Mouse (Mus musculus) midbrain, embryonic 11.5 days (tissue): Measurements from ENCODE around the gene Tmprss11a. TPM values are rescaled to one million over a fixed set of nuclear protein-coding genes. Genes with fewer than 3 reads are reported as not detected.

Experiments used
- ATAC-seq: fragments of 200-750 bp; cut with Nextera tagmentation; 2 replicates; pipeline ENCODE4 v1.8.0; 2017; ENCODE audit warnings: moderate TSS enrichment, moderate library complexity; ENCODE audit not compliant: low FRiP score
- DNase-seq: peaks from one replicate; pipeline ENCODE4 v3.0.0; 2015; ENCODE audit warnings: low spot score; ENCODE audit errors: missing footprints
- H3K27ac ChIP-seq: fragments of 300-500 bp; sonication (generic); 2 replicates; pipeline ENCODE4 v1.5.1; 2014; ENCODE audit warnings: low read depth, low read length
- H3K27me3 ChIP-seq: fragments of 300-500 bp; sonication (generic); 2 replicates; pipeline ENCODE4 v1.6.1; 2014; ENCODE audit warnings: mild to moderate bottlenecking, low read length, moderate library complexity, mixed read lengths; ENCODE audit not compliant: control insufficient read depth, insufficient read depth
- H3K36me3 ChIP-seq: fragments of 300-500 bp; sonication (generic); 2 replicates; pipeline ENCODE4 v1.6.1; 2014; ENCODE audit warnings: mild to moderate bottlenecking, low read length, moderate library complexity, mixed read lengths; ENCODE audit not compliant: control insufficient read depth, insufficient read depth
- H3K4me1 ChIP-seq: fragments of 300-500 bp; sonication (generic); 2 replicates; pipeline ENCODE4 v1.6.1; 2014; ENCODE audit warnings: low read length; ENCODE audit not compliant: control insufficient read depth, insufficient read depth
- H3K4me2 ChIP-seq: fragments of 300-500 bp; sonication (generic); 2 replicates; pipeline ENCODE4 v1.6.1; 2014; ENCODE audit warnings: mild to moderate bottlenecking, moderate library complexity
- H3K4me3 ChIP-seq: fragments of 300-500 bp; sonication (generic); 2 replicates; pipeline ENCODE4 v1.5.1; 2014; ENCODE audit warnings: low read depth, low read length
- H3K9ac ChIP-seq: fragments of 300-500 bp; sonication (generic); 2 replicates; pipeline ENCODE4 v1.6.1; 2014; ENCODE audit warnings: low read length
- H3K9me3 ChIP-seq: fragments of 300-500 bp; sonication (generic); 2 replicates; pipeline ENCODE4 v1.6.1; 2016; ENCODE audit warnings: low read length; ENCODE audit not compliant: control insufficient read depth
- WGBS: fragments of 180-500 bp; shearing (Covaris S2); extraction: QIAGEN DNeasy Blood & Tissue Kit; methylation state at CpG from one replicate; pipeline ENCODE4 v1.1.7; 2014; 5-methylcytosine and 5-hydroxymethylcytosine counted together
- polyA plus RNA-seq: library from polyadenylated mRNA; unstranded; fragments of >200 nt; fragmentation: Nextera tagmentation; extraction: Ambion mirVana; gene quantifications from 2 replicates; pipeline ENCODE4 v1.2.1, GENCODE M21; 2014

Tmprss11a gene
- polyA plus RNA-seq, 1 experiment from 2014 or later = not detected

DNA sequence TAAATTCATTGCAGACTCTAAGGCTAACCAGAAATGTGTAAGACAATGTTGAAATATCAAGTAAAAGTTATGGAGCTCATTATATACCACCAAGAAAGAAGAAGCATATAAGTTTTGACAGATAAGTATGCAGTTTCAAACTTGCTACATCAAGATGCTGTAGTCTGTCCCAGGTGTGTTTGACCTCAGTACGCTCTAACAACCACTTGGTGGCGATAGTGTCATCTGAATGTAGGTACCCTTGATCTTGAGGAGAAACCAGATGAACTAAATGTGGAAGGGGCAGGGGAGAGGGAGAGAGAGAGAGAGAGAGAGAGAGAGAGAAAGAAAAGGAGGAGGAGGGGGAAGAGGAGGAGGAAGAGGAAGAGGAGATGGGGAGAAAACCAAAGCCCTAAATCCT lies 36.1 kb downstream of the Tmprss11a start:
- Histone ChIP-seq H3K27ac (no peak overlapping the region), H3K9me3 (no peaks in the 10 kb centered on the region), H3K4me2 (no peak overlapping the region), H3K9ac (no peak overlapping the region), H3K4me3 (no peak overlapping the region), H3K27me3 (no peaks in the 10 kb centered on the region), H3K4me1 (no peaks in the 10 kb centered on the region), H3K36me3 (no peaks in the 10 kb centered on the region)
- ATAC-seq (peak; percentile 85), DNase-seq (peak; percentile 84)
- 6% methylated on average over 2 of the region's 2 CpGs for WGBS

DNA sequence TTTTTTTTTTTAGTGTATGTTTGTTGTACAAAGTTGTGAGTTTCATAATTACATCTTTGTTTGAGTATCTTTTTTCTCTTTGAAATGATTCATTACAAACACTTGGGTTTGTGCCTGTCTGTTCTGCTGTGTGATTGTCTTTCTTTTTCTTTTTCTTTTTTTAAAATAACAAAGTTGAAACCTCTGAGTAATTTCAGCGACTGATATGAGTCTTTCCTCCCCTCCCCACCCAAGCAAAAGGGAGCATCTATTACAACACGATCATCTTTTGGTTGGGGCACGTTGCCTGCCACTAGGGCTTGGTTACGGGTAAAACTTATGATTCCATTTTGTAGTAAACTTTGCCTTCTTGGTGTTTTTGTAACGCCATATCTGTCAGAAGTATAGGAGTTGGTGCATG lies 37.7 kb downstream of the Tmprss11a start:
- WGBS = 77% methylated on average over 5 of the region's 5 CpGs

DNA sequence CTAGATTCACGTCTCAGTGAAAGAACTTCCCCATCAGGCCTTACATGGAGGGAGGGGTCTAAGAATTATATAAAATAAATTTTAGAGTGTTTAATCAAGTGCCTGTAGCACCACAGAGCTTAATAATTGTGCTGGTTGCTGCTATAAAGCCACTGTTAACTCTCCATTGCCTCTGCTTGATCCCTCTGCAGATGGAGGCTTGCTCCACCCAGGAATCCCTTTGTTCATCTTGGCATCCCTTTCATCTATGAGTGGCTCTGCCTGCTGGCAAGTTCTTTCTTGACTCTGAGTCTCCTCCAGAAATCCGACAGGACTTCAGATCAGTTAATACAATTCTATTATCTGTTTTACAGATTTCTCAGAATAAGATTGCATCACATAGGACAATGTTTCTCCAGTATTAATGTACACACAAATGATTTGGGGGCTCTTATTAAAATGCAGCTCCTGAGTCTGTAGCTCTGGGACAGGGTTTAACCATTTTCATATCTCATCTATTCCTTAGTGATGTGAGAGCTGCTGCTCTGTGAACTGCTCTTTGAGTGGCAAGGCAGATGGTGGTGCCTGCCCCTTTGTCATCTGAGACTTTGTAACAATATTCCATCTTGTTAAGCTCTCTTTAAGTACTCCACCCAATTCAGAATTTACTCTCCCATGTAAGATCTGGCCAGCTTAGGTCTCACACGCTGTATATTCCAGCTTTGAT lies 47.3 kb downstream of the Tmprss11a start:
- 32% methylated on average over 3 of the region's 3 CpGs for WGBS
- ATAC-seq (peak; percentile 84), DNase-seq (peak; percentile 87)
- Histone ChIP-seq H3K4me2 (no peak overlapping the region), H3K27ac (peak overlapping the region; percentile 35; the same call in 1 of the 2 replicates), H3K36me3 (no peaks in the 10 kb centered on the region), H3K27me3 (no peaks in the 10 kb centered on the region), H3K9ac (no peak overlapping the region), H3K9me3 (no peaks in the 10 kb centered on the region), H3K4me1 (peaks cover 4% of the 10 kb centered on the region; the same call in 1 of the 2 replicates), H3K4me3 (no peak overlapping the region)

More for the DNA sequence above, 37.7 kb downstream of the Tmprss11a start:
- Histone ChIP-seq H3K9ac (no peak overlapping the region), H3K9me3 (no peaks in the 10 kb centered on the region), H3K4me2 (no peak overlapping the region), H3K27me3 (no peaks in the 10 kb centered on the region), H3K36me3 (no peaks in the 10 kb centered on the region), H3K27ac (no peak overlapping the region), H3K4me1 (no peaks in the 10 kb centered on the region), H3K4me3 (no peak overlapping the region)
- ATAC-seq (no peak), DNase-seq (no peak)

DNA sequence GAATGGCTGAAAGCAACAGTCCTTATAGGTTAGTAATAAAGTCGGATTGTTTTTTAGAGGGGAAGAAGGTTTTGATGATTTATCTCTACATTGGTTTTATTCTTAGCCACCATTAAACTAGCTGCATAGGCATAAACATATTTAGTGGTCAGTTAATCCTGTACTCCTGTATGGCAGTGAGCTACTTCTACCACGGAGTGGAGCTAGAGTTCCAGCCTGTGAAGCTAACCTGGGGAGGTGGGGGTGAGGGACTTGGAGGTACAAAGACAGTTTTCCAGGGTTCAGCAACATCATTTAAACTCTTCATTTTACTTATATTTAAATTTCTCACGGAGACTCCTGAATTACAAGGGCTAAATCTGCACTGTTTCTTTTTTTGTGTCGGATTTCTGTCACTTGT lies 49.3 kb downstream of the Tmprss11a start:
- H3K27me3 ChIP-seq = no peaks in the 10 kb centered on the region
- H3K4me2 ChIP-seq = no peak overlapping the region
- ATAC-seq (no peak), DNase-seq (no peak)
- H3K4me1 ChIP-seq = peaks cover 4% of the 10 kb centered on the region; the same call in 1 of the 2 replicates
- H3K27ac ChIP-seq = no peak overlapping the region
- H3K9me3 ChIP-seq = no peaks in the 10 kb centered on the region
- WGBS = 22% methylated on average over 4 of the region's 4 CpGs
- H3K36me3 ChIP-seq = no peaks in the 10 kb centered on the region
- H3K9ac ChIP-seq = no peak overlapping the region
- H3K4me3 ChIP-seq = no peak overlapping the region

- no peak for DNase-seq
- Histone ChIP-seq H3K27me3 (no peaks in the 10 kb centered on the region), H3K4me3 (no peak overlapping the region), H3K9ac (no peak overlapping the region), H3K4me2 (no peak overlapping the region), H3K36me3 (no peaks in the 10 kb centered on the region), H3K4me1 (no peaks in the 10 kb centered on the region), H3K27ac (no peak overlapping the region), H3K9me3 (no peaks in the 10 kb centered on the region)
- WGBS = 86% methylated on average over 7 of the region's 7 CpGs
- no peak for ATAC-seq
Observed at GRCm38 (mm10) chr5:86414280-86414679, 54.5 kb downstream of the Tmprss11a start.

DNA sequence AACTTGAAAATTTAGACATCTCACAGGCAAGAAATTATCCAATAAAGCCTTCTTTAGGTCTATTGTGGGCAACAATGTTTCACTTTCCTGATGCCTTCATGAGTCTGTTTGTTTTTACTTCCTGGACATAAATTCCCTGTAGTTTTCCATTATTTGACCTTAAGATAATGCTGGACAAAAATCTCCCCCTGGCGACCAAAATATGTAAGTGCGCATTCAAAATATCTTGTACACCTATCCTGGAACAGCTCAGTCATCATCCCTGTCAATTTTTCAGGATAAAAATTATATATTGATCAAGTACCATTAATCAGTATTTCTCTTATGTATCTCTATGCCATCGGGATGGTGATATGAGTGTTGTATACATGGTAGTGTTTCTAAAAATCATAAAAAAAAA lies 58.0 kb downstream of the Tmprss11a start:
- DNase-seq (peak; percentile 86), ATAC-seq (0 out of 2 replicates have a peak, but pooled peaks have one; percentile 38)
- H3K4me1 ChIP-seq = no peaks in the 10 kb centered on the region
- no peak overlapping the region for H3K4me2 ChIP-seq
- no peaks in the 10 kb centered on the region for H3K36me3 ChIP-seq
- H3K27ac ChIP-seq = no peak overlapping the region
- no peak overlapping the region for H3K4me3 ChIP-seq
- H3K27me3 ChIP-seq = no peaks in the 10 kb centered on the region
- H3K9ac ChIP-seq = no peak overlapping the region
- WGBS = 33% methylated on average over 3 of the region's 3 CpGs
- H3K9me3 ChIP-seq = no peaks in the 10 kb centered on the region

- Histone ChIP-seq H3K9me3 (no peaks in the 10 kb centered on the region), H3K4me3 (no peak overlapping the region), H3K27me3 (no peaks in the 10 kb centered on the region), H3K36me3 (no peaks in the 10 kb centered on the region), H3K4me1 (no peaks in the 10 kb centered on the region), H3K4me2 (no peak overlapping the region), H3K9ac (no peak overlapping the region), H3K27ac (no peak overlapping the region)
- WGBS = 85% methylated on average over 2 of the region's 2 CpGs
- DNase-seq (no peak), ATAC-seq (no peak)
Observed at GRCm38 (mm10) chr5:86407941-86408340, 60.8 kb downstream of the Tmprss11a start.

- WGBS = 81% methylated on average over 3 of the region's 3 CpGs
- Histone ChIP-seq H3K9ac (no peak overlapping the region), H3K27me3 (no peaks in the 10 kb centered on the region), H3K27ac (no peak overlapping the region), H3K4me2 (no peak overlapping the region), H3K4me1 (no peaks in the 10 kb centered on the region), H3K4me3 (no peak overlapping the region), H3K9me3 (no peaks in the 10 kb centered on the region), H3K36me3 (no peaks in the 10 kb centered on the region)
- ATAC-seq = no peak
- DNase-seq = no peak
Observed at GRCm38 (mm10) chr5:86407191-86407590, 61.6 kb downstream of the Tmprss11a start.

DNA sequence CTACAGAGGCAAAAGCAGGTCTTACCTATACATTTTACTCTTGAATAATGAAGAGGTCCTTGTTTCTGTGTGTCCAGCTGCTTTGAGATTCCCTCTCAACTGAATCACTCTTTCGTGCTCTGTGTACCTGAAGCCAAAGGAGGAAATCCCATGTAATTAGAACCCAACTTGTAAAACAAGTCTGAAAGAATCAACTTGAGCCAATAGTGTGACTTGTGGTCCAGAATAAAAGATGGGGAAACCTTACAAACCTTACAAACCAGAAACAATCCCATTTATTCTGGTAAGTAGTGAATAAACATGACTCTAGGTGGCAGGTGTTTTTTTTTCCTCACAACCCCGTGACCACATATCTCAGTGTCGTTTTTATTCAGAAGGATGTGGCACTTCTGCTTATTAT lies 95.5 kb downstream of the Tmprss11a start, which contains the start of gene Tmprss11d:
Gene Tmprss11d (minus strand): TSS at position 101 of the 400 bp plus-strand sequence.
- no peak for ATAC-seq
- H3K27me3 ChIP-seq = no peaks in the 10 kb centered on the region
- no peak within 1 kb of the TSS for H3K4me3 ChIP-seq
- DNase-seq = no peak
- H3K4me2 ChIP-seq = no peak within 1 kb of the TSS
- H3K9ac ChIP-seq = no peak within 1 kb of the TSS
- H3K36me3 ChIP-seq = no peaks in the 10 kb centered on the region
- H3K4me1 ChIP-seq = no peaks in the 10 kb centered on the region
- H3K27ac ChIP-seq = no peak within 1 kb of the TSS
- H3K9me3 ChIP-seq = no peaks in the 10 kb centered on the region
- WGBS = 76% methylated on average over 3 of the region's 3 CpGs
